Mouse (Mus musculus) MEL (cell line): ENCODE results near the gene Rmnd1.

ENCODE experiments used
- CHD1 ChIP-seq: IDR thresholded peaks from 2 replicates; pipeline ENCODE4 v1.6.1; 2012; ENCODE audit warnings: low read depth, mild to moderate bottlenecking, inconsistent platforms, low read length, improper control_type of control experiment
- CTCF ChIP-seq, 3 experiments: IDR thresholded peaks in 2 of 3; conservative IDR thresholded peaks in 1 of 3; 2 replicates each; pipeline ENCODE4 v1.5.1; 2011 to 2012; ENCODE audit warnings: low read length in 3 of 3, low read depth in 2 of 3, mild to moderate bottlenecking in 2 of 3, improper control_type of control experiment in 1 of 3, inconsistent platforms in 1 of 3, mixed read lengths in 1 of 3, moderate library complexity in 1 of 3; ENCODE audit not compliant: control insufficient read depth in 1 of 3, insufficient read depth in 1 of 3, poor library complexity in 1 of 3, severe bottlenecking in 1 of 3
- E2F4 ChIP-seq: IDR thresholded peaks from 2 replicates; pipeline ENCODE4 v1.6.1; 2011; ENCODE audit warnings: low read depth, low read length, improper control_type of control experiment, borderline replicate concordance
- EP300 ChIP-seq, 2 experiments: IDR thresholded peaks; 2 replicates each; pipeline ENCODE4 v1.6.1; 2011; ENCODE audit warnings: improper control_type of control experiment in 2 of 2, low read length in 2 of 2, low read depth in 1 of 2, mild to moderate bottlenecking in 1 of 2
- ETS1 ChIP-seq: IDR thresholded peaks from 2 replicates; pipeline ENCODE4 v1.6.1; 2012; ENCODE audit warnings: low read depth, mild to moderate bottlenecking, inconsistent platforms, low read length, improper control_type of control experiment, moderate library complexity
- HCFC1 ChIP-seq: IDR thresholded peaks from 2 replicates; pipeline ENCODE4 v1.6.1; 2012; ENCODE audit warnings: low read depth, mild to moderate bottlenecking, inconsistent platforms, low read length, improper control_type of control experiment, moderate library complexity
- MAZ ChIP-seq: IDR thresholded peaks from 2 replicates; pipeline ENCODE4 v1.6.1; 2012; ENCODE audit warnings: low read depth, mild to moderate bottlenecking, inconsistent platforms, low read length, improper control_type of control experiment
- POLR2AphosphoS2 ChIP-seq: IDR thresholded peaks from 2 replicates; pipeline ENCODE4 v1.6.1; 2011; ENCODE audit warnings: low read length, improper control_type of control experiment
- SIN3A ChIP-seq: IDR thresholded peaks from 2 replicates; pipeline ENCODE4 v1.6.1; 2012; ENCODE audit warnings: low read length, improper control_type of control experiment, inconsistent platforms
- TBP ChIP-seq: IDR thresholded peaks from 2 replicates; pipeline ENCODE4 v1.8.0; 2011; ENCODE audit warnings: low read depth, low read length, improper control_type of control experiment
- UBTF ChIP-seq: IDR thresholded peaks from 2 replicates; pipeline ENCODE4 v1.6.1; 2012; ENCODE audit warnings: low read depth, mild to moderate bottlenecking, inconsistent platforms, low read length, improper control_type of control experiment, moderate library complexity, borderline replicate concordance; ENCODE audit not compliant: insufficient read depth
- ZNF384 ChIP-seq: IDR thresholded peaks from 2 replicates; pipeline ENCODE4 v1.6.1; 2012; ENCODE audit warnings: low read depth, mild to moderate bottlenecking, inconsistent platforms, low read length, improper control_type of control experiment

- TF ChIP-seq ETS1 (no peak), EP300 (IDR thresholded peaks at IDR 0.05; ENCODE audit: low read depth in 1 of 2, low read length in 2 of 2) (no peak), CTCF (IDR thresholded peaks at IDR 0.05 in 2 of 3, conservative IDR thresholded peaks at IDR 0.05 in 1 of 3; ENCODE audit: control insufficient read depth in 1 of 3, insufficient read depth in 1 of 3, low read depth in 2 of 3, low read length in 3 of 3, poor library complexity in 1 of 3, severe bottlenecking in 1 of 3) (no peak), MAZ (no peak), POLR2AphosphoS2 (no peak), HCFC1 (no peak), ZNF384 (no peak), UBTF (no peak), TBP (no peak), CHD1 (no peak), SIN3A (no peak), E2F4 (no peak)
Observed at GRCm38 (mm10) chr10:4395321-4395720, 36.9 kb downstream of the Rmnd1 start.
